Mouse (Mus musculus) liver, postnatal 0 days (tissue): ENCODE measurements at regions not wholly inside any gene's neighbourhood (a gene's known extent, or its start where the extent isn't known, plus 50 kb on each side); places are given as distances from the start of the nearest gene placed in this dataset.

Experiments used
- CTCF ChIP-seq: sonication (generic); IDR thresholded peaks from 2 replicates; pipeline ENCODE4 v1.5.1; 2016; ENCODE audit warnings: antibody characterized with exemption, low read depth
- EP300 ChIP-seq: IDR thresholded peaks from 2 replicates; pipeline ENCODE4 v1.6.1; 2016; ENCODE audit warnings: antibody characterized with exemption, low read depth, mild to moderate bottlenecking

DNA sequence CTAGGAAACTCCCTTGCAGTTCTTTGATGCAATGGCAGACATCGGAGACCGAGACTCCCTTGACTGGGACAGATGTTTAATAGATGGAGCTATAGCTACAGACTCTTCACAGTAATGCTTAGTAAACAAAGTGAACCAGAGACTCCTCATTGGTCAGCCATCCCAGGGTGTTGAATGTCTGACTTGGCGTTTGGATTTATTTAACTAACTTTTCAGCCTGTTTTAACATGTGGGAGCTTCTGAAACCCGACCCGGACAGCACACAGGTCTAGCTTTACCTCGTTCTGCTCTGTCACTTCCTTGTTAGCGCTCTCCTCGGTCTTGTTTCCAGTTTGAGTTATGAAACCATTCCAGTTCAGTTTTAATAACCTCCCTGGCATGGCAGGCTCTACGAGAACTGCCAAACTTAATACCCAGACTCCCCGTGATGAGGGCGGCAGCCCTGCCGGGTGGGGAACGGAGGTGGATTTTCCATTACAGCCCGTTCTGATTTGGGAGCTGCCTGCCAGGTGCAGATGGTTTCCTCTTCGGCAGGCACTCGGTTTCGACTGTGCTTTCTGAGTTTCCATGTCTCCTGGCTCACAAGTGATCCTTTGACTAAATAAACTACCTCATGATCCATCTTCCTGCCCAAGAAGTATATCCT lies 147.9 kb upstream of the Rnaseh2b start:
- TF ChIP-seq CTCF, result no peak
- no peak for TF ChIP-seq EP300
